In the genomic region with DNA sequence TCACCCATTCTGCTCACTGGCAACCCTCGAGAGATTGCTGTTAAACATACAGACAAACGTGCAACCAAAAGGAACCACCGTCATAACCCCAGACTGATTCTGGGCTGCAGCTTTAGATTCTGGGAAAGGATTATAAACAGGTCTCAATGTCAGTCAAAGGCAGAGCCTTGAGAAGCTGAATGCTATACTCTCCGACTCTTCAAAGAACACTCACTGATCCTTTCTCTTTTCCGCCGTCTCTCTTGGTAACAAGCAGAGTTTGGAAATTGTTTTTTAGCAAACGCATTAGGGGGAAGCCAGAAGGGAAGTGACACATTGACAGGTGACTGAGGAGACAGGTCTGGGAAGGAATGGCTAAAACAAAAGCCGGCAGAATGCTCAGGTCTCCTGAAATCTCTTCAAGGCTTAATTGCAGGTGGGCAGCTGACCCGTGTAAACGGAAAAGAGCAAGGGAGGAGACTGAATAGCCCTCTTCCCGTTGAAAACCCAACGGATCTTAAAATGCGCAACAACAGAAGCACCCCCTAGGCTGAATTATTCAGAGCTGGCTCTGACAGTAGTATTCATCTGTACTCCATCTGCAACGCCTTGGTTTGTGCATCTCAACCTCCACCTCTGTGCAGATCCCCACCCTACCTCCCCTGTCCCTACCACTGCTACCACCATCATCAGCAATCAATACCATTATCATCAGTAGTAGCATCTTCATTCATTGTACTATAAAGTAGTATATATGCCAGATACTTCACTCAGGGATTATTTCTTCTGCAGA, we compare ENCODE assay signal across 13 mouse cellular contexts.
"Had no signal": no experiment of that assay in that cellular context is flagged by ENCODE, and none has a peak within 500 bp of the region (broad histone marks: within the 10 kb centered on the region; RNA-seq: fewer than 3 reads in every experiment).

No protein-coding gene starts in this region.

- H3K27me3 ChIP-seq: limb, embryonic 12.5 days; liver, embryonic 13.5 days; lung, embryonic 15.5 days; megakaryocyte, embryonic 14.5 days; neural tube, embryonic 12.5 days had no signal

- H3K9me3 ChIP-seq: limb, embryonic 12.5 days; liver, embryonic 13.5 days; lung, embryonic 15.5 days; megakaryocyte, embryonic 14.5 days; neural tube, embryonic 12.5 days had no signal

- H3K9ac ChIP-seq: limb, embryonic 12.5 days; liver, embryonic 13.5 days; liver, postnatal 0 days; lung, embryonic 15.5 days; neural tube, embryonic 12.5 days had no signal

- ATAC-seq: liver, postnatal 0 days had no signal

- H3K4me2 ChIP-seq: limb, embryonic 12.5 days; liver, embryonic 13.5 days; lung, embryonic 15.5 days; neural tube, embryonic 12.5 days had no signal

- H3K4me1 ChIP-seq: limb, embryonic 12.5 days; liver, embryonic 13.5 days; lung, embryonic 15.5 days; megakaryocyte, embryonic 14.5 days; neural tube, embryonic 12.5 days had no signal

- H3K36me3 ChIP-seq: limb, embryonic 12.5 days; liver, embryonic 13.5 days; lung, embryonic 15.5 days; neural tube, embryonic 12.5 days had no signal

- DNase-seq: kidney, adult 9 months; kidney, postnatal 36 days; liver; liver, embryonic 13.5 days; liver, postnatal 0 days; lung, postnatal 14 days had no signal

- H3K27ac ChIP-seq: kidney, postnatal 0 days; limb, embryonic 12.5 days; liver, embryonic 13.5 days; lung, embryonic 15.5 days; macrophage; neural tube, embryonic 12.5 days; stomach, postnatal 0 days had no signal

- H3K4me3 ChIP-seq: limb, embryonic 12.5 days; liver, embryonic 13.5 days; lung, embryonic 15.5 days; megakaryocyte, embryonic 14.5 days; neural tube, embryonic 12.5 days had no signal
